Mouse (Mus musculus) adrenal gland (tissue): ENCODE measurements around the gene H2afx.
"Not testable (repeated sequence)": the region's sequence is repeated elsewhere in the genome, so short reads cannot be mapped to it uniquely, and the experiment has no call there.

Experiments
- intact Hi-C: fragments of 180-260 bp; cut with DNase I; formaldehyde crosslinking; loops from one replicate; pipeline ENCODE4 v1.15.1; 2025
- long read RNA-seq, 2 experiments: library from polyadenylated mRNA; unstranded; transcript quantifications; one replicate each; pipeline ENCODE4 v2.0.0; 2020; ENCODE audit warnings: borderline replicate concordance in 1 of 2; ENCODE audit not compliant: insufficient replicate concordance in 1 of 2

Gene H2afx
- long read RNA-seq, experiment 1, transcript H2afx-201 (1 exons, 1,384 nt) = major isoform, 11 of 11 reads
- long read RNA-seq, experiment 1, partial matches to known transcripts = 0 of 11 reads
- long read RNA-seq, experiment 1, other reads (novel, unspliced or antisense) = 0 of 11 reads
- long read RNA-seq, experiment 2, transcript H2afx-201 (1 exons, 1,384 nt) = major isoform, 13 of 13 reads
- long read RNA-seq, experiment 2, partial matches to known transcripts = 0 of 13 reads
- long read RNA-seq, experiment 2, other reads (novel, unspliced or antisense) = 0 of 13 reads

- intact Hi-C loops = loop anchor here (5.0 to 10.0 kb wide), 2 partner anchors 58 to 90 kb away; partner anchors contain the start of gene Ccdc153
Measured at GRCm38 (mm10) chr9:44334396-44335330, at the start of gene H2afx. Gene H2afx, plus strand, starts transcription at chr9:44334694.

GRCm38 (mm10) chr9:44286256-44286850 lies 48.1 kb upstream of the H2afx start:
- intact Hi-C loops = no loop called here

GRCm38 (mm10) chr9:44287003-44287400 lies 47.5 kb upstream of the H2afx start:
- intact Hi-C loops = no loop called here

GRCm38 (mm10) chr9:44287401-44288075 lies 47.0 kb upstream of the H2afx start:
- intact Hi-C loops = no loop called here

- intact Hi-C loops = no loop called here
Measured at GRCm38 (mm10) chr9:44288076-44288958, 46.2 kb upstream of the H2afx start, which contains the start of gene Abcg4. Gene Abcg4, minus strand, starts transcription at chr9:44288615.

GRCm38 (mm10) chr9:44288959-44289291 lies 45.6 kb upstream of the H2afx start:
- intact Hi-C loops = no loop called here

GRCm38 (mm10) chr9:44292490-44292889 lies 42.0 kb upstream of the H2afx start:
- intact Hi-C loops = loop anchor here (5.0 kb wide), 1 partner anchor 65 kb away; no protein-coding TSS in a partner anchor

- intact Hi-C loops = not testable (repeated sequence)
Measured at GRCm38 (mm10) chr9:44300001-44300400, 34.5 kb upstream of the H2afx start.

- intact Hi-C loops = no loop called here
Measured at GRCm38 (mm10) chr9:44305466-44306079, 28.9 kb upstream of the H2afx start, which contains the start of gene Hinfp. Gene Hinfp, minus strand, starts transcription at chr9:44305671.

GRCm38 (mm10) chr9:44306532-44306931 lies 28.0 kb upstream of the H2afx start:
- intact Hi-C loops = no loop called here

- intact Hi-C loops = no loop called here
Measured at GRCm38 (mm10) chr9:44307248-44307647, 27.2 kb upstream of the H2afx start.

GRCm38 (mm10) chr9:44309756-44310155 lies 24.7 kb upstream of the H2afx start:
- intact Hi-C loops = no loop called here

GRCm38 (mm10) chr9:44310750-44311135 lies 23.8 kb upstream of the H2afx start:
- intact Hi-C loops = no loop called here

- intact Hi-C loops = no loop called here
Measured at GRCm38 (mm10) chr9:44311136-44312134, 23.1 kb upstream of the H2afx start.

- intact Hi-C loops = no loop called here
Measured at GRCm38 (mm10) chr9:44313476-44314256, 20.8 kb upstream of the H2afx start.

- intact Hi-C loops = no loop called here
Measured at GRCm38 (mm10) chr9:44314257-44314547, 20.3 kb upstream of the H2afx start.

- intact Hi-C loops = no loop called here
Measured at GRCm38 (mm10) chr9:44314910-44315309, 19.6 kb upstream of the H2afx start.

- intact Hi-C loops = no loop called here
Measured at GRCm38 (mm10) chr9:44317452-44317851, 17.0 kb upstream of the H2afx start.
